Mouse (Mus musculus): ENCODE measurements at regions not wholly inside any gene's neighbourhood (a gene's known extent, or its start where the extent isn't known, plus 50 kb on each side); places are given as distances from the start of the nearest gene placed in this dataset.

- DNase-seq (ENCODE audit: low spot score) = no peak
Observed at GRCm38 (mm10) chr8:59776327-59776726, 726.7 kb downstream of the Gm10283 start.

DNA sequence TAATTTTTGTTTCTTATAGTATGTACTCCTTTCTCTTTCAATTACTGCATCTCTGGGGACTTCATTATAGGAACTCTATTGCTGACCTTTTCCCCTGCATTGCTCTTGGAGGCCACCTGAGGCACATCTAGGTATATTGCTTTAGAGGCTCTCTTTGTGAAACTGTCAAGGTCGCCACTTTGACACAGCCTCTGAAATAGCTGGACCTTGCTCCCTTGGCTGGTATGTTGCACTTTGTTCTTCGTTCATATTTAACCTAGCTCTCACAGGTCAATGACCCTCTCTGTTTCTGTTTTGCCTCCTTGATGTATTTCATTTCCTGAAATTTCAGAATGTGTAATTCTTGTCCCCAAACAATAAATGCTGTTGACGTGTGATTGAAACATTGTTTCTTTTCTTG, 734.9 kb downstream of the Gm10283 start:
- DNase-seq (ENCODE audit: low spot score) = peak; percentile 5
